Mouse (Mus musculus): Measurements from ENCODE around the gene Gm28635.

DNA sequence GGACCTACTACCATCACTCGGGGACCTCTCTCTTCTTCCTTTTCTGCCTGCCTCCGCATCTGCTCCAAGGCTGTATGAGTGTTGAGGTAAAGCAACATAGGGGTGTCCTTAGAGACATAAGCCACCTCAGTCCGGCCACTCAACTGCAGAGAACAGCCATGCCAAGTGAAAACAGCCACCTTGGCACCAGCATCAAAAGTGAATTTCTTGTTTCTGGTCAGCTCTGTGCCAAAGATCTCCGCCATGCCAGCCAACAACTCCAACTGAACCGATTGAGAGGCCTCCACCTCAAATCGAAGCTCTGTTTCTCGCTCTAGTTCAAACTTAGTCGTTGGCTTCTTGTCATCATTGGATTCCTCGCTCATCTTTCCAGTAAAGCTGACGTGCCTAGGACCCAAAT is 47.9 kb upstream of the Gm28635 start:
- TF ChIP-seq CTCF (IDR thresholded peaks at IDR 0.05; ENCODE audit: extremely low read depth, insufficient read depth, insufficient read length, insufficient replicate concordance) (no peak), POLR2A (IDR thresholded peaks at IDR 0.05; ENCODE audit: low read depth, low read length) (no peak)
